Mouse (Mus musculus): Measurements from ENCODE around the gene Grcc10.

Gene Grcc10

DNA sequence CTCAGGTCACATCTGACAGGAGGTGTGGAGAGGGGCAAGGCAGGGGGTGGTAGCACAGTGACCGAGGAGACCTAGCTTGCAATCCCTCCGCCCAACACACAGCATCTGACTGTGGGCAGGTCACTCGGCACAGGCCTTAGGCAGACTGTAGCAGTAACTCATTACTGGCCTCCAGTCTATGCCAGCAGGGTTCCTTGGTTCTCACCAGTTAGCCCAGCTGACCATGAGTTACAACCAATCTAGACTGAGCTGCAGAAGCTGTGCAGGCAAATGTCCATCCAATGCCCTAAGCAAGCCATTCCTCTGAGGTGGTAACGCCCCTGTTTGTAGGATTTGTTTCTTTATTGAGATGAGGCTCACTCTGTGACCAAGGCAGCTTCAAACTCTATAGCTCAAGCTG, 41.8 kb downstream of the Grcc10 start:
- no peak for DNase-seq

DNA sequence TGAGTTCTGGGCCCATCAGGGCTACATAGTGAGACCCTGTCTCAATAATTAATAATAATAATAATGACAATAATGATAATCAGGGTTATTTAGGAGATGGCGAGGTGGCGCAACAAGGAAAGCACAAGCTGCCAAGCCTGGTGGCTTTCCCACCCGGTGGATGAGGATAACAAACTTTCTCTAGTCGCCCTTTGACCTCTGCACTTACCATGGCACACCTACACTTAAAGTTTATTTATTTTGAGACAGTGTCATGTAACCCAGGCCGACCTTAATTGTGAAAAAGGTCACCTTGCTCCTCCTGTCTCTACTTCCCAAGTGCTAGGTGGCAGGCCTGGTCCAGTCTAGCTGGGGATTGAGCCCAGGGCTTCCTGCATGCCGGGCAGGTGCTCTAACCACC, 42.4 kb downstream of the Grcc10 start:
- no peak for DNase-seq

DNA sequence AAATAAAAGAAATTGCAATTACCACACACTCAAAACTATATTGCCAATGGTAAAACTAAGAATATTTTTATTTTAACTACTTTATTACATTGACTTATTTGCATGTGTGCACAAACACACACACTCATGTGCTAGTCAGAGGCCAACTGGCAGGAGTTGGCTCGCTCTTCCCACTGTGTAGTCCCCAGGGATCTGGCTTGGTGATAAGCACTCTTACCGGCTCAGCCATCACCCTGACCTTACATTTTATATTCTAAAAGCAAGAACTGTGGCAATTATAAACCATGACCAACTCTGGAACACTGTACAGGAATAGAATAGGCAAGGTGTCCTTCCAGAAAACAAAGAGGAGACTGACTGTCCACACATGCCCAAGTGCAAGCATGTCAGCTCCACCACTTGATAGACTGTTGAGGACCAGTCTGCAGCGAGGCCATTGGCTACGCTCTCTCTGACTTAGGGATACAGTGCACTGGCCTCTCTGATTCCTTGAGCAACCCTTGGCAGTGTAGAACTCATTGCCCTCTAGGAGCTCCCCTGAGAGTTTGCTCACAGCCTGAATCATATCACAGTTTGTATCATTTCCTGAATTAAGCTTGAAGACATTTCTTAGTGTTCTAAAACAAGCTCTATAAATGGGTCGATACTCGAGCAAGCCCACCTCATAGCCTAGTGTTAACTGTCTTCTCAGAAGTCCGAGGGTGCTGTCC, 44.6 kb downstream of the Grcc10 start:
- no peak for DNase-seq

DNA sequence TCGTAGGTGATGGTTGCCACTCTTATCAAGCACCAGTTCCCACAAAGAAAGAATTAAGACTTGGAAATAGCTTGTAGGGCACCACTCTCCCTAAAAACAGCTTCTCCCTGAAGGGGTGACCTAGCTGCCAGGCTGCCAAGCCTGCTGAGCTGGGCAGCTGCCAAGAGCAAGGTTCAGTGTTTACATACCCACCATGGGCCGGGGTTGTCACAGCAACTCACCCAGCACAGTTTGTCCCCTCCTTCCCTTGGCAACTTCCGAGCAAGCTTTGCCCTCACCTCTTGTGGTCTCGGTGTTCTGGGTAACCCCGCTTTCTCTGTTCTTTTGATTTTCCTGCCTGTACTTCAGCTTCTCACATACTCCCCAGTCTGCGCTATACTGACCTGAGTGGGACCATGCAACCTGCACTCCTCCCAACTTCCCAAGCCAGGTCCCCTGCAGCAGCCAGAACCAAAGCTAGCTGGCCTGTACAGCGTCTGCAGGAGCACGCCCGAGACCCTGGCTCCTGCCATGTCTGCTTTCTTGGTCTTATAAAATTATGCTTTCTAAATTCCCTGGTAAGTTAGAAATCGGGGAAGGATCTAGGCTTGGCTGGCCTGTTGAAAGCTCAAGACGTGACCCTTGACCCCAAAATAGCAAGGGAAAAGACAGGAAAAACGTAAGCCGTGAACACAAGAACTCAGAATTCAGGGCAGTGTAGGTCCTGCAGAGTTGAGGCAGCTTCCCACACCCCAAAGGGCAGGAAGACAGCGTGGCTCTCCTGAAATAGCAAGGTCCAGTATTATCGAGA, 46.8 kb downstream of the Grcc10 start:
- peak; percentile 36 for DNase-seq

DNA sequence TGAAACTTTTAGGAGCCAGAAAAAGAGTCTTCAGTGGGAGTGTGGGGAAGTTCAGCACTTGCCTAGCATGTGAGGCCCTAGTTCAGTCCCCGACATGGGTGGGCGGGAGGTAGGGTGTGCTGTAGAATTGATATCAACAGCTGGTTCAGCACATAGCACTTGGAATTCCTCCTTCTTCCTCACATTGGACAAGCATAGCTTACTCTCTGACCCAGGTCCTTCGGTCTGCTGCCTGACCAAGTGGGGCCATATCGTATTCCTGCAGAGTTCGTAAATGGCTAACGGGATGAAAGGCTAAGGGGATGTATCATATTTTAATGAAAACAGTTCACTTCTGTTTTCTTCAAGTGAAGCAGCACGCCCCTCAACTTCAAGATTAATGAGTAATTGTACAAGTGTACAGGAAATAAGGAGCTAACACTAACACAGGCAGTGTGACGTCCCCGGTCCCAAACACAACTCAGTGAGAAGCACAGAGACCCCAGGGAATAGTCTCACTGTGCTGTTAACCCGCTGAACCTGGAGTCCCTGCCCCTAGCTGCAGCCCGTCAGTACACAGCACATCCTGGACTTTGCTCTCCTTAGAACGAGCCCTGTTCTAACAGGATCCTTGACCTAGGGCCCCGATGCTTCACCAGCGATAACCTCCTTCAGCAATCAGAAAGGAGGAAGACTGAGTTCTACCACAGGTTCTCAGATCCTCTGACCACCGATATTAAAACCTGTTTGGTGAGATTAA, 47.8 kb downstream of the Grcc10 start:
- no peak for DNase-seq

DNA sequence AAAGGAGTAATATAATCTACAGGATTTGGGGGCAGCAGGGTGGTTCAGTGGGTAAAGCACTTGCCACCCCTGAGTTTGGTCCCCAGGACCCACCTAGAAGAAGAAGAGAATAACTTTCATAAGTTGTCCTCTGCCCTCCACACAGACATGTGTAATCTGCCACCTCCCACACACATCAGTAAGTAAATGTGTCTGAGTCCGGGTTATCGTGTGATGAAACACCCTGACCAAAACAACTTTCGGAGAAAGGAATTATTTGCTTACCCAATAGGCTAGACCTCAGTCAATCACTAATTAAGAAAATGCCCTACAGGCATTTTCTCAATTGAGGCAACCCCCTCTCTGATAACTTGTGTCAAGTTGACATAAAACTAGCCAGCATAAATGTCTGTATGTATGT, 50.7 kb downstream of the Grcc10 start:
- DNase-seq = no peak
